Mouse (Mus musculus) lung, embryonic 14.5 days (tissue): ENCODE measurements around the gene Glb1. TPM values are rescaled to one million over a fixed set of nuclear protein-coding genes. Genes with fewer than 3 reads are reported as not detected.
"Not testable (repeated sequence)": the region's sequence is repeated elsewhere in the genome, so short reads cannot be mapped to it uniquely, and the experiment has no call there.

Experiments
- ATAC-seq: fragments of 200-750 bp; cut with Nextera tagmentation; 2 replicates; pipeline ENCODE4 v1.8.0; 2017; ENCODE audit warnings: mild to moderate bottlenecking, moderate TSS enrichment, moderate library complexity; ENCODE audit not compliant: insufficient read depth
- DNase-seq: peaks from one replicate; pipeline ENCODE4 v3.0.0-alpha.2; 2015
- H3K27ac ChIP-seq: fragments of 300-500 bp; sonication (generic); 2 replicates; pipeline ENCODE4 v1.5.1; 2014; ENCODE audit warnings: low read depth, mild to moderate bottlenecking, moderate library complexity
- H3K27me3 ChIP-seq: fragments of 300-500 bp; sonication (generic); 2 replicates; pipeline ENCODE4 v1.6.1; 2014; ENCODE audit warnings: low read length, control low read depth; ENCODE audit not compliant: insufficient read depth
- H3K36me3 ChIP-seq: fragments of 300-500 bp; sonication (generic); 2 replicates; pipeline ENCODE4 v1.6.1; 2014; ENCODE audit warnings: control low read depth; ENCODE audit not compliant: insufficient read depth
- H3K4me1 ChIP-seq: fragments of 300-500 bp; sonication (generic); 2 replicates; pipeline ENCODE4 v1.6.1; 2014; ENCODE audit warnings: antibody characterized with exemption, control low read depth; ENCODE audit not compliant: insufficient read depth
- H3K4me2 ChIP-seq: fragments of 300-500 bp; sonication (generic); 2 replicates; pipeline ENCODE4 v1.6.1; 2014; ENCODE audit warnings: mild to moderate bottlenecking
- H3K4me3 ChIP-seq: fragments of 300-500 bp; sonication (generic); 2 replicates; pipeline ENCODE4 v1.5.1; 2014; ENCODE audit warnings: low read depth, low read length
- H3K9ac ChIP-seq: fragments of 300-500 bp; sonication (generic); 2 replicates; pipeline ENCODE4 v1.6.1; 2014
- H3K9me3 ChIP-seq: fragments of 300-500 bp; sonication (generic); 2 replicates; pipeline ENCODE4 v1.6.1; 2016; ENCODE audit warnings: low read depth, low read length, control low read depth
- CTCF ChIP-seq: IDR thresholded peaks from 2 replicates; pipeline ENCODE4 v1.5.1; 2016; ENCODE audit warnings: antibody characterized with exemption, low read depth
- WGBS: fragments of 180-500 bp; shearing (Covaris S2); extraction: QIAGEN DNeasy Blood & Tissue Kit; methylation state at CpG from one replicate; pipeline ENCODE4 v1.1.7; 2014; 5-methylcytosine and 5-hydroxymethylcytosine counted together
- polyA plus RNA-seq: library from polyadenylated mRNA; unstranded; fragments of >200 nt; fragmentation: Nextera tagmentation; extraction: Ambion mirVana; gene quantifications from 2 replicates; pipeline ENCODE4 v1.2.1, GENCODE M21; 2014

Glb1 gene
- polyA plus RNA-seq, 1 experiment from 2014 or later = 41.9 TPM

- Histone ChIP-seq H3K9ac (no peak overlapping the region), H3K36me3 (peaks cover 24% of the 10 kb centered on the region), H3K27ac (no peak overlapping the region), H3K4me1 (0 out of 2 replicates have a peak, but pooled peaks cover 6% of the 10 kb centered on the region), H3K27me3 (no peaks in the 10 kb centered on the region), H3K4me2 (no peak overlapping the region), H3K4me3 (no peak overlapping the region), H3K9me3 (no peaks in the 10 kb centered on the region)
- DNase-seq (no peak), ATAC-seq (no peak)
- WGBS = 86% methylated on average over 8 of the region's 8 CpGs
- TF ChIP-seq CTCF = no peak
Observed at GRCm38 (mm10) chr9:114388288-114388687, 12.6 kb upstream of the Glb1 start.

- peak overlapping the region; percentile 67; the same call in 1 of the 2 replicates for H3K4me2 ChIP-seq
Observed at GRCm38 (mm10) chr9:114388701-114389370, 12.0 kb upstream of the Glb1 start.

DNA sequence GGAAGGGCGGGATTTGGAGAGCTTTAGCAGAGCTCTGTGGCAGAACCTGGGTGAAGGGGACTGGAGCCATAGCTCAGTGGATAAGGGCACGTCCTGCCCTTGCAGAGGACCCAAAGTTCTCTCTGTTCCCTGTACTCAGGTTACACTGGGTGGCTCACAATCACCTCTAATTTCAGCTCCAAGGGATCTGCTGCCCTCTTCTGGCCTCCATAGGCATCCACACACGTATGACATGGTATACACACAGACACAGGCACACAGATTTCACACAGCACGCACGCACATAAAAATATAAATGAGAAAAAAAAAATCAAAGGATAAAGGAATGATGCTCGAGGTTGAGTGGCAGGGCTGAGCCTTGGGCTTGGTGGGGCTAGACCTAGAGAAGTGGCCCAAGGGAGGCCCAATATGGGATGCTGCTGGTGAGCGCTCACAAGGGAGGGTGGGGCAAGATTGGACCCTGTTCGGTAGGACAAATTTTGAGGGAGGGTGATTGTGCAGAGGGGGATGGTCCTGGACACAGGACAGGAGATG is 11.4 kb upstream of the Glb1 start:
- Histone ChIP-seq H3K27me3 (no peaks in the 10 kb centered on the region), H3K4me1 (0 out of 2 replicates have a peak, but pooled peaks cover 6% of the 10 kb centered on the region), H3K27ac (peak overlapping the region; percentile 94; the same call in 1 of the 2 replicates), H3K4me2 (peak overlapping the region; percentile 67), H3K36me3 (peaks cover 16% of the 10 kb centered on the region), H3K9me3 (no peaks in the 10 kb centered on the region), H3K4me3 (peak overlapping the region; percentile 75), H3K9ac (no peak overlapping the region; the same call in 1 of the 2 replicates)
- peak; percentile 16 for ATAC-seq
- peak; percentile 62 for TF ChIP-seq CTCF
- peak; percentile 42 for DNase-seq
- 76% methylated on average over 8 of the region's 8 CpGs for WGBS

More at GRCm38 (mm10) chr9:114388701-114389370, 12.0 kb upstream of the Glb1 start:
- WGBS = 52% methylated on average over 3 of the region's 3 CpGs
- Histone ChIP-seq H3K27ac (peak overlapping the region; percentile 32; the same call in 1 of the 2 replicates), H3K4me1 (0 out of 2 replicates have a peak, but pooled peaks cover 6% of the 10 kb centered on the region), H3K36me3 (peaks cover 22% of the 10 kb centered on the region), H3K9ac (no peak overlapping the region), H3K4me3 (no peak overlapping the region; the same call in 1 of the 2 replicates), H3K9me3 (no peaks in the 10 kb centered on the region), H3K27me3 (no peaks in the 10 kb centered on the region)
- ATAC-seq (no peak; the same call in 1 of the 2 replicates), DNase-seq (peak; percentile 15)
- TF ChIP-seq CTCF = no peak

DNA sequence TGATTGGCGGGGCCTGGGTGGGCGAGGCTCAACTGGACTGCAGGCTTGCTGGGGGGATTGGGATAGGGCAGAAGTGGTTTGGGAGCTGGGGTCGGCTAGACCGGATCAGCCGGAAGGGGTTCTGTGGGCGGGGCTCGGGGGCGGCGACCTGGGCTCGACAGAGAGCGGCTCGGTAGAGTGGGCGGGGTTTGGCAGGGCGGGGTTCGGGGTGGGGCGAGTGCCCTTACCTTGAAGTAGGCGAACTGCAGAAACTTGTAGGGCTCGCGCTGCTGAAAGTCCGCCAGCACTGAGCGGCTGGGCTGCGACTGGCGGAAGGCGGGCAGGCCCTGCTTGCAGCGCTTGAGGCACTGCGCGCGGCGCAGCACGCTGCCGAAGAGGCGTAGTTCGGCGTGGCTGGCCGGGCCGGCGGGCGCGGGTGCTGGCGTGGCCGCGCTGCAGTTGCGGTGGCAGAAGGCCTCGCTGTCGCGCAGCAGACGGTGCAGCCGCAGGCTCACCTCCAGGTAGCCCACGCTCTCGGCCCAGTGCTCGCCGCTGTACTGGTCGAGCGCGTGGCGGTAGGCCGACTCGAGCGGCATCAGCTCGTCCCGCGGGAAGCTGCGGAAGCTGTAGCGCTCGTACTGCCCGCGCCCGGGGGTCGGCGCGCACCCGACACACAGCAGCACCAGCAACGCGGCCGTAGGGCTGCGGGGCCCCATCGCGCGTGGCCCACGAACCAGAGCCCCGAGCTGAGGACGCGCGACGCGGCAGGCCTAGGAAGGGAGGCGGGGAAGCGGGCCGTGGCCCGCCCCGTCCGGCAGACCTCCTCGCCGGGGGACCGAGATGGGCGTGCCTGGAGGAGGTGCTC is 10.7 kb upstream of the Glb1 start, which contains the start of gene Crtap:
Gene Crtap (minus strand): TSS at position 771 of the 844 bp plus-strand sequence.
- H3K4me3 ChIP-seq = peak within 1 kb of the TSS; percentile 75
- peak within 1 kb of the TSS; percentile 94 for H3K27ac ChIP-seq
- no peak for TF ChIP-seq CTCF
- peak within 1 kb of the TSS; percentile 67 for H3K4me2 ChIP-seq
- H3K36me3 ChIP-seq = peaks cover 9% of the 10 kb centered on the region; the same call in 1 of the 2 replicates
- H3K9me3 ChIP-seq = no peaks in the 10 kb centered on the region
- peak within 1 kb of the TSS; percentile 79 for H3K9ac ChIP-seq
- no peaks in the 10 kb centered on the region for H3K27me3 ChIP-seq
- DNase-seq (peak; percentile 83), ATAC-seq (peak; percentile 86)
- WGBS = under 1% methylated on average over 93 of the region's 96 CpGs
- H3K4me1 ChIP-seq = 0 out of 2 replicates have a peak, but pooled peaks cover 6% of the 10 kb centered on the region

- ATAC-seq (no peak), DNase-seq (no peak)
- H3K4me2 ChIP-seq = peak overlapping the region; percentile 67
- H3K4me1 ChIP-seq = 0 out of 2 replicates have a peak, but pooled peaks cover 6% of the 10 kb centered on the region
- no peaks in the 10 kb centered on the region for H3K9me3 ChIP-seq
- TF ChIP-seq CTCF = no peak
- H3K27ac ChIP-seq = peak overlapping the region; percentile 94
- 0 out of 2 replicates have a peak, but pooled peaks cover 3% of the 10 kb centered on the region for H3K36me3 ChIP-seq
- no peaks in the 10 kb centered on the region for H3K27me3 ChIP-seq
- H3K4me3 ChIP-seq = peak overlapping the region; percentile 75
- 3% methylated on average over 10 of the region's 10 CpGs for WGBS
- H3K9ac ChIP-seq = peak overlapping the region; percentile 79
Observed at GRCm38 (mm10) chr9:114390749-114391075, 10.2 kb upstream of the Glb1 start.

DNA sequence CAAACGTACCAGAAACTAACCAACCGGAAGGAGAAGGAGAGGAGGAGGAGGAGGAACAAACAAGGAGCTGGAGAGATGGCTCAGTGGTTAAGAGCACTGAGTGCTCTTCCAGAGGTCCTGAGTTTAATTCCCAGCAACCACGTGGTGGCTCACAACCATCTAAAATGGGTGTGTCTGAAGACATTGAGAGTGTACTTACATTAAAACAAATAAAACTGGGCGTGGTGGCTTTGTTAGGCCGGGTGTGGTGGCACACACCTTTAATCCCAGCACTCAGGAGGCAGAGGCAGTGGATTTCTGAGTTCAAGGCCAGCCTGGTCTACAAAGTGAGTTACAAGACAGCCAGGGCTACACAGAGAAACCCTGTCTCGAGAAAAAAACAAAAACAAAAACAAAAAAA is 6.7 kb upstream of the Glb1 start:
- H3K27ac ChIP-seq, ATAC-seq, H3K36me3 ChIP-seq: not testable (repeated sequence)

More for the DNA sequence above, 6.7 kb upstream of the Glb1 start:
- not testable (repeated sequence) for H3K9ac ChIP-seq, H3K9me3 ChIP-seq, H3K4me1 ChIP-seq, DNase-seq, H3K27me3 ChIP-seq, H3K4me3 ChIP-seq, H3K4me2 ChIP-seq
- WGBS = 57% methylated on average over 6 of the region's 6 CpGs
